Mouse (Mus musculus): ENCODE results near the gene Cd27.

Cd27 gene

DNA sequence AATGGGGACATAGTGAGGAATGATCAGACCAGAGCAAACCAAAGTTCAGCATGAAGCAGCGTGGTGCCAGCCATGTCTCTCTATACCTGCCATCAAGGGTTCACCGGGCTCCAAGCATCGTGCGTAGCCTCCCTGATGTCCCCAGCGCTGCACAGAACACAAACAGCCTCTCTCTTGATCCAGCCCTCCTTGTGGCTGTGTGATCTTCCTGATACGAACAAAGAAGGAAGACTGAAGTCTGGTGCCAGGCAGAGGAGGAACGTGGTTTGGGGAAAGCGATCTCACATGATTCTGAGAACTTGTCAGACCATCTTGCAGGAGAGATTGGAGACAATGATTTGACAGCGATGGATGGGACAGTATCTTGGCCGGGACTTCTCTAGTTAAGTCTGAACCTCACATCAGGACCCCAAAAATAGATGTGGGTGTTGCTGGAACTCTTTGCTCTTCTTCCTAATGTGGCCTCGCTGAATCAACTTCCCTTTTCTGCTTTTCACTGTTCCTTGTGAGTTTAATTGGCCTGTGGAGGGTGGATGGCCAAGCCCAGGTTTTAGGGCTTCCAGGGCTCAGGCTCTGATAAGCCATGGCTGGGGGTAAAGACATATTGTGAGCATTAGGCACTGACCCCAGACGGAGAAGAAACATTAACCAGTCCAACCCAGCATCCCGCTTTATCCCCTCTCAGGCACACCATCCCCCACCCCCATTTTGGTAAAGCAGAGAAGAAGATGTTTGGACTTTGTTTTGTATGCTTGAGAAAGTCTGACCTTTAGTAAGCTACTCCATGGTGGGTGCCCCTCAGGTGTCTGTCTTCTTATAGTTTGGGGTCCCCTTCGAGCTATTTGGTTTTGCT, 17.3 kb upstream of the Cd27 start:
- in situ Hi-C loops (cut with MboI; ENCODE audit: unreplicated experiment in 2 of 2): loop anchor here (25.0 kb wide), 2 partner anchors 342 to 1292 kb away; partner anchors contain the start of genes Lag3 (in 1 of the 2) and Ptms (in 1 of the 2)

DNA sequence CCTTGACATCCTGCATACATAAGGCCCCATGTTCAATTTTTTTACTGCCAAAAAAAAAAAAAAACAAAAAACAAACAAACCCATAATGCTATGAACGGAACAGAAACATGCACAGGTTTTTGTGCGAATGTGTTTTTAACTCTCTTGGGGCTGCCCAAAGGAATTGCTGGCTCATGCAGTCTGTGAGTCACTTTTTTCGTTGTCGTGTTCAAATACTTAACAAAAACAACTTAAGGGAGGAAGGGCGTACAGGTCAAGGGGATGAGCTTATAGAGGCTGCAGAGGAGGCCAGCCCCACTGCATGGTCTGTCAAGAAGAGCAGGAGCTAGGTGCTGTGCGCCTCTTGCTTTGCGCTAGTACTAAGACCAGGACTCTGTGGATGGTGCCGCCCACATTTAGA, 15.9 kb upstream of the Cd27 start:
- in situ Hi-C loops (cut with MboI; ENCODE audit: unreplicated experiment in 2 of 2): loop anchor here (25.0 kb wide), 2 partner anchors 340 to 1290 kb away; partner anchors contain the start of genes Lag3 (in 1 of the 2) and Ptms (in 1 of the 2)

DNA sequence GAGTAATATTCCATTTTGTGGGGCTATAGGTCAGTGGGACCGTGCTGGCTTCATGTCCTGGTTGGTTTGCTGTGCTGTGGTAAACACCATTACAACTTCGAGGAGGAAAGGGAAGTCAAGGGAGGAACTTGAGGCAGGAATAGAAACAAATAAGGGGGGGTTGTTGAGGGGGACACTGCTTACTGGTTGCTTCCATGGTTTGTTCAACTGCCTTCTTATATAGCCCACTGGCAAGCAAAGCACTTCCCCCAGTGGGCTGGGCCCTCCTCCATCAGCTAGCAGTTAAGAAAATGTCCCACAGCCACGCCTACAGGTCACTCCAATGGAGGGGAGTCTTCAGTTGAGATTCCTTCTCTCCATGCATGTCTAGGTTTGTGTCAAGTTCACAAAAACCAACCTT, 15.5 kb upstream of the Cd27 start:
- in situ Hi-C loops (cut with MboI; ENCODE audit: unreplicated experiment in 2 of 2): loop anchor here (25.0 kb wide), 2 partner anchors 340 to 1290 kb away; partner anchors contain the start of genes Lag3 (in 1 of the 2) and Ptms (in 1 of the 2)

DNA sequence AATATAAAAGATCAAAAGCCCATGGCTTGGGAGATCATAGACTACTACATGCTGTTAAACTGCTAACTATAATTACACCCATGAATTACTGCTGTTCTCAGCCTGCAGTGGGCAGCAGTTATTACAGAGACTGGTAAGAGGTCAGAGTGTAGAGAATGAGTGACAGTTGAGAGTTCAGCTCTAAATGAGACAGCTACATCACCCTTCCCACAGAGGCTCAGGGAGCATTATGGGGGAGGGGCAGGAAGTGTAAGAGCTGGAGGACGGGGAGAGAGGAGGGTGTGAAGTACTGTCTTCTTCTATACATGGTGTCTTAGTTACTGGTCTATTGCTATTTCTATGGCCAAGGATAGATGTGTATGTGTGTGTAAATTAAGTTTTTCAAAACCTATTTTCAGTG, 7.7 kb upstream of the Cd27 start:
- in situ Hi-C loops (cut with MboI; ENCODE audit: unreplicated experiment in 2 of 2): no loop called here

DNA sequence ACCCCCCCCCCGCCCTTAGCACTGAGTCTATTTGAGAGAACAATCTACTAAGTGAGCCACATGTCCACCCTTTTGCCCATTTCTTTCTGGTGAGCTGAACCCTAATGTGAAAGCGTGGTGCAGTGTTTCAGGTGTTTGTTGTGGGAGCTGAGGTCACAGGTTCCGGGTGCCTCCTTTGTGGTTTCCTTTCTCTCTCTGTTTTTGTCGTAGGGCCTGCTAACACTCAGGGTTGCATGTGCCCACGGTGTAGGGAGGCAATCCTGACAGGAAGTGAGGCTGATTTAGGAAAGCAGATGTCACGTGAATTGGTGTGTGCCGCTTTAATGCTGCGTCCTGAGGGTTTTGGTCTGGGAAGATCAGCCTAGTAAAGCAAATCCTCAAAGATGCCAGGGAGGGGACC, 4.8 kb upstream of the Cd27 start:
- in situ Hi-C loops (cut with MboI; ENCODE audit: unreplicated experiment in 2 of 2): no loop called here

DNA sequence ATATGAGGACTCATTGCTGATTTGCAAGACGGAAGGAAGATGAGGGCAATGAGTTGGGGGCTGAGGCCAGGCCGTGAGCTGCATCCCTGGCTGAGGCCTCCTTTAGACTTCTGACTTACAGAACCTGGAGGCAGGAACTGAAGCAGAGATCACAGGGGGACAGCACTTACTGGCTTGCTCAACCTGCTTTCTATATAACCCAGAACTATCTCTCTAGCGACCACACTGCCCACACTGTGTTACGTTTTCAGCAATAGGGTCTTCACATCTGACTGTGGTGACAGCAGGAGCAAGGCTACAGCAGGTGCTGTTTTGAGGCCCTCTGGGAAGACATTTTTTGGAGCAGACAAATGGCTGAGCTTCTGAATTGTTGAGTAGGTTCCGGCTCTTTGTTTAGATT, 3.8 kb upstream of the Cd27 start:
- in situ Hi-C loops (cut with MboI; ENCODE audit: unreplicated experiment in 2 of 2): no loop called here

DNA sequence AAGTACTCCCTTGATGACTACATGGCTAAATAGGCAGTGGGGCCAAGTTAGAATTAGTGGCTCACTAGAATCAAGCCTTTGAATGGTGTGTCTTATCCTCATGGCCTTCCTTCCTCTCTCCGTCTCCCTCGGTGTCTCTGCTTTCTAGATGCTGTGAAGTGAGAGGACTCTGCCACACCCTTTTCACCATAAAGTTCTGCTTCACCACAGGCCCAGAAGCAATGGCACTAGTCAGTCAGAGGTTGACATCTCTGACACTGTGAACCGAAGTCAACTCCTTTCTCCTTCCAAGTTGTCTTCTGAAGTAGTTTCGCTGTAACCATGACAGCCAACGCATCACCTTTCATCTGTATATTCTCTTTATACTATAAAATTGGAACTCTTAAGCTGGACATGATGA, 2.7 kb upstream of the Cd27 start:
- in situ Hi-C loops (cut with MboI; ENCODE audit: unreplicated experiment in 2 of 2): no loop called here

DNA sequence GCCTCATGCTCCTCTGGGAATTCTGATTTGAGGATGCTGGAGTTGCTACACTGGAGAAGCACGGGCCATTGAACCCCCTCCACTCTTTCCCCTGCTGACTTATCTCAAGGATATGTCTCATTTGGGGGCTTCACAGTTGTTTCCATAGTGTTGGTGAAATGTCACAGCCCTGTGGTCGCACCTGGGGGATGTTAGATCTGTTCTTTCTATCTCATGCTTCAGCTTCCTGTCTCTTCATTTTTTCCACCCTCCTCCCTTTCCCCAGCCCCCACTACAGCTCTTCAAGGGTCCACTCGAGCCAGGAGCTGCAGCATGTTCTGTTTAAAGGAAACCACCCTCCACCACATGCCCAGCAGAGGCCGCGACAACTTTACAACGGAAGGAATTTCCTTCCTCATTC, 1.6 kb upstream of the Cd27 start:
- in situ Hi-C loops (cut with MboI; ENCODE audit: unreplicated experiment in 2 of 2): no loop called here

DNA sequence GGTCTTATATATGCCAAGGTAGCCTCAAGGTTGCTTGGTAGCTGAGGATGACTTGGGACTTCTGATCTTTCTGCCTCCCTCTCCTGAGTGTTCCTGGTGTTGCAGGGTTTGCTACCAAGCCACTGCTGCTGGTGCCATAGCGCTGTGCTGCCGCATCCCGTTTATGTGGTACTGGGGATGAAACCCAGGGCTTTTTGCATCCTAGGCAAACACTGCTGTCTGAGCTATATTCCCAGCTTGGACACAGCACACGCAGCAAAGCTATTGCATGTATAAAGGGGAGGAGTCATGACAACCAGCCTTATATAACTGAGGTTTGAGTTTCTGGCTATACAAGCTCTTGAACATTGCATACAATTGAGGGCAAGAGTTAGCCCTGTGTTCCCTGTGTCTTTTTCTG, 611 bp upstream of the Cd27 start:
- in situ Hi-C loops (cut with MboI; ENCODE audit: unreplicated experiment in 2 of 2): no loop called here

DNA sequence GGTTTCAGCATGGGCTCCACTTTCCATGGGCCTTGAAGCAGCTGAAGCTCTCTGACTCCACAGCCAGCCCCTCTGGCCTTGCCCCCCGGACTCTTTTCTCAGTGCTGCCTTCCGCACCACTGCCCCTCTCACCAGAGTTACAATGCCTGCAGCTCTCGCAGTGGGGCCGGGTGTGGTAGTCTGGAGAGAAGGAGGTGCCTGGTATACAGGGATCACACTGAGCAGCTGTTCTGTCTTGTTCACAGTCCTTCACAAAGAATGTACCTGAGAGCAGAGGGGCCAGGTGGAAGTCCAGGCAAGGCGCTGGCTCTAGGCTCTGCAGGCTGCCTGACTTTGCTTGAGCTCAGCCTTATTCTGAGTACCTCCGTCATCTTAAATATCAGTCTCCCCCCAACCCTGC, 469 bp downstream of the Cd27 start:
- in situ Hi-C loops (cut with MboI; ENCODE audit: unreplicated experiment in 2 of 2): no loop called here

DNA sequence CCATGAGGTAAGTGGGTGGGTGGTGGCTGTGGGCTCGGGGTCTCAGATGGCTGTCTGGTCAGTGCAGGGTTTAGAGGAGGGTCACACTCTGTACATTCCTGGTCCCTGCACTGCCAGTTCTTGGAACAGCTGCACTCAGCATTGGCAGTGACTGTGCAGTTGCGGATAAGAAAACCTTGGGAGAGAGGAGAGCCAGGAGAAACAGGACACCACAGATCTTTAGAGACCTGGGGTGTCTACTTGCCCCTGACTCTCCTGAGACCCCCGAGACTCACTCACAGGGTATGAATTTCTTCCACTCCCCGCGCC, 2.3 kb downstream of the Cd27 start:
- in situ Hi-C loops (cut with MboI; ENCODE audit: unreplicated experiment in 2 of 2): no loop called here

DNA sequence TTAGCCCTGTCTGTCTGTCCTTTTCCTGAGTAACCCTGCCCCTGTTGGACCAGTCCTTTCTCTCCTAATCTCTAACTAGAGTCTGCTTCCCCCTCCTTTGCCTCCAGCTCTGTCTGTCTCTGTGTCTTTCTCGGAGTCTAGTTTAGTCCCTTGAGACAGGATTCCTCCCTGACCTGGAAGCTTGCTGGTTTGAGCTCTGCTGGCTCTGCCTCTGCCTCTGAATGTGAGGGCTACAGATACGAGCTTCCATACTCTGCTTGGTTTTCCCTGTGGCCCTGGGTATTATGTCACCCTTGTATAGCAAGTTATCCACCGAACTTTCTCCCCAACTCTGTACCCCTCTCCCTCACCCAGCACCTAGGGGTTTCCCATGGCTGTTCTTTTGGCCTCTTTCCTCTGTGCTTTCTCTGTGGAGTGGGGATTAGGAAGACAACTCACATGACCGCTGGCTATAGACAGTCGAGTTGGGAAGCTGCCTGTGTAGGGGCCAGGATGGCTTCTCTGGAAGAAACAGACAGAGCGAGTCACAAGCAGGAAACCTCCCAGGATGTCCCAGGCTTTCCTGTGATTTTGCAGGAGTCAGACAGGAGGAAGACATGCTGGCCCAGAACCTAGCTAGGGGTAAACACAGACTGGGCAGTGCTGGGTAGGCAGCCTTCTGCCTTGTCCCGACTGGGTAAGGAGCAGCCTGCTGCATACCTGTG, 2.8 kb downstream of the Cd27 start:
- in situ Hi-C loops (cut with MboI; ENCODE audit: unreplicated experiment in 2 of 2): no loop called here

DNA sequence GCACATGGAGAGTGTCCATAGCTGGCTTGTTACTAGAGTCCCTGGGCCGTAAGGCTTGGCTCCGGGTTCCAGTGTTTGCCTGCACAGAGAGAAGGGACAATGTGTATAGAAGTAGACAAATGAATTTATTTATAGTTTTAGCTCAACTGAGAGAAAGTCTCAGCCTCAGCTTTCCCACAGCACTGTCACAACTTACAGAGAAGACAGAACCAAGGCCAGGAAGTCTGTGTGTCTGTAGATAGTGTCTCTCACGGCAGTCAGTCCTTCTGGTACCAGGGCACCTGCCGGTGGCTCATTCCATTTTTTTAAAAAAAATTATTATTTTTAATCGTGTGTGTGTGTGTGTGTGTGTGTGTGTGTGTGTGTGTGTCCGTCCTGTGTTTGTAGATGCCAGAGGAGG, 4.3 kb downstream of the Cd27 start:
- in situ Hi-C loops (cut with MboI; ENCODE audit: unreplicated experiment in 2 of 2): no loop called here

DNA sequence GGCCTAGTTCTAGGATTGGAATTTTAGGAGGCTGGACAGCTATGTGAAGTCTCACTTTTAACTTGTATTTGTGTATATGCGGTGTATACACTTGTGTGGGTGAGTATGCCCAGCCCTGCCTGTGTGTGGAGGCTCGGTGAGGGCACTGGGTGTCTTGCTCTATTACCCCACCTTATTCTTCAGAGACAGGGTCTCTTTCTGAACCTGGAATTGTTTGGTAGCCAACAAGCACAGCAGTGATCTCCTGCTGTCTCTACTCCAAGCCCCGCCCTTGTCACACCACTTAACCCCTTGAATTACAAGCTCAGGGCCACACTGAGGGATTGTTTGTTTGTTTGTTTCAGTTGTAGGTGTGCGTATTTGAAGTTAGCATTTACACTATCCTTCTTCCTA, 4.8 kb downstream of the Cd27 start:
- in situ Hi-C loops (cut with MboI; ENCODE audit: unreplicated experiment in 2 of 2): no loop called here

DNA sequence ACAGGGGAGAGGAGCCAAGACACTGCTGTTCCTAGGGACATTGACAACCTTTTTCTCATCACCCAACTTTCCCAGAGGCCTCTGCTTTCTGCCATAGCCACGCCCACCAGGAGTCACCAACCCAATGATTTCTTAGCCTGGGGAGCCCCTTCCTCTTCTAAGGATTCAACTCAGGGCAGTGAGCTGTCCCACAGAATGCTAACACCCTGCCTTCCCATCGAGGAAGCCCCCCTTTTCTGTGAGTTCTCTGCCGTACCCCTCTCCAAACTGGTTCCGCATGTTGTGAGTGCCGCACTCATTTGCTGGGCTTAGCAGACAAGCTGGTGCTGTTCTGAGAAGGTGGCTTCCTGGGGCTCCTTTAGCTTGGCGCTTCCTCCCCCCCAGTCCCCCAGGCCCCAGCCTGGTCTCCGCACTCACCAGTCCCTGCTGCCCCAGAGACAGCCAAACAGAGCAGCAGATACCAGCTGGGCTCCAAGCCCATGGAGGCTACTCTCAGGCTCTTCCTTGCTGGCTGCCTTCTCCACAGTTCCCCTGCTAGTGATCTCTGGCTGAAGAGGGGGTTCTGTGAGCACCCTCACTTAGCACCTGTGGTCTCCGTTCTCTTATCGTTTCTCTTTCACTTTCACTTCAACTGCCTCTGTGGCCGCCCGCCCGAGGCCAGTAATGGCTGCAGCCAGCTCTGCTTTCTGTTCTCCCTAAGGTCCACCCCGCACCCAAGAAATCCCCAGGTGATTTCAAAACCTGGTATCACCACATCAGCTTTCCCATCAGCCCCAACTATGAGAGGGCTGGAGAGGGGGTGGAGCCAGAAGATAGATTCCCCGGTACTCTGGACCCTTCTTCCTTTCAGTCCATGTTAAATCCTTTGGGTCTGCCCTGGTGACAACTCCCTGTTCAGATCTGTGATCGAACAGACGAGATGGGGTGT, 5.4 kb downstream of the Cd27 start, which contains the start of gene Tapbpl:
Gene Tapbpl (minus strand): TSS at position 744 of the 928 bp plus-strand sequence.
- in situ Hi-C loops (cut with MboI; ENCODE audit: unreplicated experiment in 2 of 2): no loop called here

DNA sequence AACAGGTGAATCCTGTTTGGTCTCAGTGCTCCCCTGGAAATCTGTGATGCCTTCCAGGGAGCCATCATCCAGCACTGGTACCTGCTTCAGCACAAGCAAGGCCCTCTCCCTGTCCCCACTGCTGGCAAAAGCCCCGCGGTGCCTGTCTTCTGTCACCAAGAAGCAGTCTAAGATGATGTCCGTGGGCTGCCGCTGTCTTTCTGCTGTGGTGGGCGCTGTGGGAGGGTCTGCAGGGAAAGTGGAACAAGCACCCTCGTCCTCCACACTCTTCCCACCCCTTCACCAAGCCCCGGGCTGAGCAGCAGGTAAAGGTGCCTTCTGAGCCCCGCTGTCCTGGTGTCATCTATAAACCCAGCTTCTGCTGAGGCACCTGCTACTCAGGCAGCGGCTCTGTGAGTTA, 6.2 kb downstream of the Cd27 start:
- in situ Hi-C loops (cut with MboI; ENCODE audit: unreplicated experiment in 2 of 2): no loop called here

DNA sequence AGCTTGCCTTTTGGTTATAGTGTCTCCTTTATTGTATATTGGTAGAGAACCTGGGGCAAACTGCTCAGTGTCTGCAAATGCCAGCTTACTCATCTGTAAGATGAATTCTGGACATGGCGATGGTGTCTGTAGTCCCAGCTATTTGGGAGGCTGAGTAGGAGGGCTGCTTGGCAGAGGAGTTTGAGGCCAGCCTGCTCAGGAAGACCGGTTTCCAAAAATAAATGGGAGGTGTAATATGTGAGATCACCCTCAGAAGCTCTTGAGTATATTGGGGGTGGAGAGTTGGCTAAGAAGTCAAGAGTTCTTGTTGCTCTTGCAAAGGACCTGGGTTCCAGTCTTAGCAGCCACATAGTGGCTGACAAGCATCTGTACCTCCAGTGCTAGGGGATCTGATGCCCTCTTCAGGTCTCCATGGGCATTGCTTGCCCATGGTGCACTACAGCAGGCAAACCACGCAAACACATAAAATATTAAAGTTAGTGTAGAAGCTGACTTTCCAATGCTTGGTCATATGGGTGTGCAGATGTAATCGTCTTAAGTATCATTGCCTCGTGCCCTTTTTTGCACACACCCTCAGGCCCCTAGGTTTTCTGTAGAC, 11.2 kb downstream of the Cd27 start:
- in situ Hi-C loops (cut with MboI; ENCODE audit: unreplicated experiment in 2 of 2): loop anchor here in 1 of 2 experiments (10.0 kb wide), 1 partner anchor 181 kb away; the partner anchor contains the start of gene Acrbp

DNA sequence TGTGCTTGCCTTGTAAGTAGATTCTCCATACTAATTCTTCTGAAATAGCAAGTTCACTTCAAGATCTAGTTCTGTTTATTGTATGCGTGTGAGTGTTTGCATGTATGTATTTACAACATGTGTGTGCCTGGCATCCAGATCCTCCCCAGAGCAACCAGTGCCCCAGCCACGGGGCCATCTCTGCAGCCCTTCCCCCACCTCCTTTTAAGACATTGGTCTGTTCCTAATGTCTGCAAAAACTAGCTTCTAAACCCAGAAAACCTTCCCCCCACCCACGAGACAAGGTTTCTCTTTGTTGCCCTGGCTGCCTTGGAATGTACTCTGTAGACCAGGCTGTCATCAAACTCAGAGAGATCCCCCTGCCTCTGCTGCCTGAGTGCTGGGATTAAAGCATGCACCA, 14.2 kb downstream of the Cd27 start:
- in situ Hi-C loops (cut with MboI; ENCODE audit: unreplicated experiment in 2 of 2): loop anchor here in 1 of 2 experiments (10.0 kb wide), 1 partner anchor 178 kb away; the partner anchor contains the start of gene Acrbp

DNA sequence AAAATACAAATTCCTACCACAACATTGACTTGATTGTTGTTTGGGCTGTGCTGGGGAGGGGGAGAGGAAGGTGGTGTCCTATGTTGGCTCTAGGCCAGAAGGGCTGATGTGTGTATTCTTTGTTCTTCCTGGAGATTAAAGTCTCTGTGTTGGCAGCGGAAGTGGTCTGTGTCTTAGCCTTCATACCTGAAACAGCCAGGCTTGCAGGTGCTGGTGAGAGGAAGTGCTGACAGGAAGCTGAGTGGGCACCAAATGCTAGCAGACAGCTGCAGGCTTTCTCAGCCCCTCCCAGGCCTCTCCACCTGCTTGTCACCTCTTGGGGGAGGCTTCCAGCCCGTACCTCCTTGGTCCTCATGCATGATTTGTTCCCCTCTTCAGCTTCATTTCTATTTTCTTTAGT, 14.7 kb downstream of the Cd27 start:
- in situ Hi-C loops (cut with MboI; ENCODE audit: unreplicated experiment in 2 of 2): loop anchor here in 1 of 2 experiments (10.0 kb wide), 1 partner anchor 177 kb away; the partner anchor contains the start of gene Acrbp

DNA sequence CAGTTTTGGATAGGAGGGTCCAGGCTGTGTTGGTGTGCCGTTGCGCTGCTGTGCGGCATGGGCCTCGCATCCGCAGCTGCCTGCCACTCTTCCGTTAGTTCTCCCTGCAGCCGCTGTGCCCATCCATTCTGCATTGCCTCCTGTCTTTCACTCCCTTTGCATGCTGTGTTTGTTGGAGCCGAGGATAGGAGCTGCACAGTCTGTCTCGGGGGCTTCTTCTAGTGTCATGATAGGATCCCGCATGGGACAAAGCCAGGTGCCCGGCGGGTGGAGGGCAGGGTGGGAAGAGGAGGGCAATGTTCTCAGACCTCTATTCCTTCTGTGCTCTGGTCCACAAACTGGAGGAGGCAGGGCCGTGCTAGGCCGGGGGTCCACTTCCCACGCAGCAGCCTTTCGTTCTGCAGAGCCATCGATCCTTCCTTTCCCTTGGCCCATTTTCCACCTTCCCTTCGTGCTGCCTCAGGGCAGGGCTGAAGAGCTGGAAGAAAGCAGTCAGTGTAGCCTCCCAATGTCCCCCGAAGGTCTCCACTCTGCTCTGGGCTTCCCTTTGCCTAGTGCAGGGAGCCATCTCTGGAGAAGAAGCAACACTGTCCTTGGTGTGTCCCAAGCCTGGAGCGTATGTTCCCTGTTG, 15.6 kb downstream of the Cd27 start:
- in situ Hi-C loops (cut with MboI; ENCODE audit: unreplicated experiment in 2 of 2): loop anchor here in 1 of 2 experiments (10.0 kb wide), 1 partner anchor 176 kb away; the partner anchor contains the start of gene Acrbp
